33 mouse cellular contexts compared by ENCODE assay signal in the genomic region with DNA sequence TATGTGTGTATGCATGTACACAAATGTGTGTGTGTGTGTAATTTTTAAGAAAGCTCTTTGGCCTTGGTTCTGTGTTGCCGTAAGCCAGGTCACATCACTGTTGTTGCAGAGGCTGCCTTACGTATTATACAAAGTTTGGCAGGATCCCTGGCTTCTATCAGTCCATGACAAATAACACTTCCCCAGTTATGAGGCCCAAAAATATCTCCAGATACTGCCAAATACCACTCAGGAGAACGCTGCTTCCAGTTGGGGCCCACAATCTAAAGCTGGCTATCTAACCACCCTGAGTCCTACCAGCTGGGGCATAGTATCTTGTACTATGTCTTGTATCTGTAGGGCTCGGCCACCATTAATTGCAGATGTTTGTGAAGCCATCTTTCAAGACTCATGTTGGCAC. TPM values are rescaled to one million over a fixed set of nuclear protein-coding genes. Genes with fewer than 3 reads are reported as not detected.
DNase-seq lines count a peak whose midpoint lies in the region; ATAC-seq and TF ChIP-seq lines count a peak whose summit lies in the region.
"Had no signal": no experiment of that assay in that cellular context is flagged by ENCODE, and none has a peak within 500 bp of the region (broad histone marks: within the 10 kb centered on the region; RNA-seq: fewer than 3 reads in every experiment).

No protein-coding gene starts in this region.

- ATAC-seq in heart, postnatal 0 days (ENCODE audit: insufficient read depth, low read depth) = peak; percentile 83
- ATAC-seq: forebrain, embryonic 14.5 days; hindbrain, postnatal 0 days; intestine, embryonic 16.5 days had no signal

- no peak overlapping the region for H3K9ac ChIP-seq in heart, postnatal 0 days (replicated peaks; ENCODE audit: low read depth, low read length)
- H3K9ac ChIP-seq: embryonic facial prominence, embryonic 12.5 days; hindbrain, embryonic 12.5 days; limb, embryonic 15.5 days; liver, embryonic 14.5 days; neural tube, embryonic 12.5 days had no signal

- peak; percentile 24 to 54 for DNase-seq in heart, adult 18-20 months
- DNase-seq in heart, embryonic 10.5 days (ENCODE audit: low spot score) = no peak
- peak; percentile 26 for DNase-seq in lung, postnatal 36 days
- no peak for DNase-seq in lung, postnatal 25 days (ENCODE audit: low spot score)
- peak; percentile 85 for DNase-seq in heart, postnatal 0 days (ENCODE audit: low spot score)
- DNase-seq in embryo, embryonic 10.5 days (ENCODE audit: low spot score) = no peak
- DNase-seq in kidney, postnatal 4 days = no peak
- DNase-seq: adrenal gland, postnatal 14 days; cerebellum, adult 11 months; cerebellum, adult 9-10 months; cerebellum, postnatal 36 days; embryo, embryonic 11 days; gastrocnemius, postnatal 25 days; kidney, adult 8-10 months; layer of hippocampus, postnatal 36 days; right cerebral cortex, adult 18-20 months; spleen, adult 18-20 months; thymus, postnatal 14 days had no signal

- peaks cover 34% of the 10 kb centered on the region for H3K27me3 ChIP-seq in heart, embryonic 10.5 days (ENCODE audit: insufficient read depth, poor library complexity, severe bottlenecking)
- H3K27me3 ChIP-seq in heart, postnatal 0 days (ENCODE audit: control insufficient read depth, insufficient read depth, low read length) = no peaks in the 10 kb centered on the region; the same call in 1 of the 2 replicates
- H3K27me3 ChIP-seq: neural tube, embryonic 12.5 days had no signal

- no peak for TF ChIP-seq CTCF in heart, postnatal 0 days (IDR thresholded peaks at IDR 0.05; ENCODE audit: low read depth)

- no peaks in the 10 kb centered on the region for H3K36me3 ChIP-seq in heart, embryonic 10.5 days
- no peaks in the 10 kb centered on the region for H3K36me3 ChIP-seq in heart, postnatal 0 days (replicated peaks; ENCODE audit: control insufficient read depth, insufficient read depth, low read length)
- H3K36me3 ChIP-seq: embryonic facial prominence, embryonic 12.5 days; hindbrain, embryonic 12.5 days; limb, embryonic 10.5 days; limb, embryonic 15.5 days; midbrain, embryonic 10.5 days; neural tube, embryonic 12.5 days had no signal

- H3K27ac ChIP-seq in heart, embryonic 10.5 days = no peak overlapping the region
- H3K27ac ChIP-seq in heart, postnatal 0 days (ENCODE audit: low read depth) = peak overlapping the region; percentile 71
- H3K27ac ChIP-seq: embryonic facial prominence, embryonic 12.5 days; heart, adult 2 months; hindbrain, embryonic 12.5 days; hindbrain, postnatal 0 days; kidney, postnatal 0 days; limb, embryonic 10.5 days; limb, embryonic 15.5 days; liver, embryonic 14.5 days; midbrain, embryonic 10.5 days; neural tube, embryonic 12.5 days had no signal

- no peak overlapping the region for H3K4me2 ChIP-seq in heart, postnatal 0 days (ENCODE audit: low read depth, low read length)
- H3K4me2 ChIP-seq: embryonic facial prominence, embryonic 12.5 days; hindbrain, embryonic 12.5 days; limb, embryonic 15.5 days; neural tube, embryonic 12.5 days had no signal

- H3K4me3 ChIP-seq in heart, embryonic 10.5 days = no peak overlapping the region
- no peak overlapping the region for H3K4me3 ChIP-seq in heart, postnatal 0 days (ENCODE audit: low read depth, low read length)
- H3K4me3 ChIP-seq: embryonic facial prominence, embryonic 12.5 days; heart, adult 2 months; hindbrain, embryonic 12.5 days; limb, embryonic 10.5 days; limb, embryonic 15.5 days; midbrain, embryonic 10.5 days; myocyte; neural tube, embryonic 12.5 days had no signal

- H3K9me3 ChIP-seq in heart, embryonic 10.5 days = no peaks in the 10 kb centered on the region
- H3K9me3 ChIP-seq in heart, postnatal 0 days (replicated peaks; ENCODE audit: control insufficient read depth, low read length) = no peaks in the 10 kb centered on the region
- H3K9me3 ChIP-seq: embryonic facial prominence, embryonic 12.5 days; hindbrain, embryonic 12.5 days; limb, embryonic 10.5 days; limb, embryonic 15.5 days; midbrain, embryonic 10.5 days; neural tube, embryonic 12.5 days had no signal

- peak; percentile 59 for TF ChIP-seq EP300 in heart, postnatal 0 days (IDR thresholded peaks at IDR 0.05; ENCODE audit: low read depth)

- peaks cover 28% of the 10 kb centered on the region for H3K4me1 ChIP-seq in heart, embryonic 10.5 days
- peaks cover 36% of the 10 kb centered on the region for H3K4me1 ChIP-seq in heart, postnatal 0 days (ENCODE audit: control insufficient read depth, insufficient read depth)

- 54% methylated on average over 4 of the region's 4 CpGs for WGBS in heart, embryonic 10.5 days
- 11% methylated on average over 4 of the region's 4 CpGs for WGBS in heart, postnatal 0 days

RNA-seq across cellular contexts. Expression of a gene that starts 3.4 kb away (rescaled TPM):
- under 1 TPM; 0.15 to 0.49 TPM for total RNA-seq in heart, adult 18-20 months (2021)
- 0.58 and 0.64 TPM in 2 replicates for polyA plus RNA-seq in heart, embryonic 10.5 days (2016; fragmentation: Nextera tagmentation; extraction: Ambion mirVana)
- total RNA-seq in heart, postnatal 0 days (2014; rRNA removed; ENCODE audit: low replicate concordance) = 5.6 and 17.9 TPM in 2 replicates
- 2.0 and 2.1 TPM in 2 replicates for polyA plus RNA-seq in heart, postnatal 0 days (2015; fragmentation: Nextera tagmentation; extraction: Ambion mirVana)
- total RNA-seq: megakaryocyte progenitor cell, adult 5-6 weeks; MEL had no signal

Comparison
In these comparisons a context has a peak if more than half of its experiments do, and no peak if none do; other contexts are left out.
1. DNase-seq: peak in heart, adult 18-20 months (2 of 2), lung, postnatal 36 days (single experiment) and heart, postnatal 0 days (single experiment); none in heart, embryonic 10.5 days (single experiment), lung, postnatal 25 days (single experiment), embryo, embryonic 10.5 days (single experiment) and kidney, postnatal 4 days (0 of 2).